Mouse (Mus musculus): ENCODE data around the gene Saxo2.

DNA sequence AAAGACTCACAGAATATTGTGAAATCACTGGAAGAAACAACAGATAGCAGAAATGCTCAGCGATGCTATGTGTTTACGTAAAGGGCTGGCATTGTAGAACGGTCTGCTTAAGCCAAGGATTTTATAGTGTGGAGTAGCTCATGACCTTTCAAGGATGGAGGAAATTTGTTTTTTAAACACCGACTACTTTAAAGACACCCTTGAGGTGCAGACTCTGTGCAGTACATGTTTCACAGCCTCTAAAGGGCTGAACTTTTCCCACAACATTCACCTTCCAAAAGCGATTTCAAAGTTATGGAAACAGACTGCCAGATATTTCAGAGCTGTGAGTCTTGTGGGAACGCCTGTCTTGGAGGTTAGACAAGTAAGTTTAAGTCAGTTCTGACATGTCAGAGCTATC, 57.4 kb downstream of the Saxo2 start:
- no peak for TF ChIP-seq POLR2A (IDR thresholded peaks at IDR 0.05; ENCODE audit: extremely low read depth, insufficient read depth, low read length)
- no peak for TF ChIP-seq CTCF (IDR thresholded peaks at IDR 0.05; ENCODE audit: low read depth, low read length)

Data from liver, adult 2 months (tissue).